Mouse (Mus musculus) brown adipose tissue, adult 24 weeks (tissue): ENCODE results near the gene Ezr. TPM values are rescaled to one million over a fixed set of nuclear protein-coding genes. Genes with fewer than 3 reads are reported as not detected.
"Not testable (repeated sequence)": the region's sequence is repeated elsewhere in the genome, so short reads cannot be mapped to it uniquely, and the experiment has no call there.

Source experiments
- H3K27ac ChIP-seq: fragments of 200-500 bp; replicated peaks from 2 replicates; pipeline ENCODE4 v1.5.1; 2012; ENCODE audit warnings: low read depth, mild to moderate bottlenecking, low read length
- H3K4me1 ChIP-seq: fragments of 200-500 bp; 2 replicates; pipeline ENCODE4 v1.6.1; 2012; ENCODE audit warnings: low read length, mixed read lengths; ENCODE audit not compliant: control insufficient read depth, insufficient read depth, insufficient read length
- H3K4me3 ChIP-seq: fragments of 200-500 bp; 2 replicates; pipeline ENCODE4 v1.5.1; 2012; ENCODE audit warnings: low read depth, mild to moderate bottlenecking, low read length, moderate library complexity; ENCODE audit not compliant: insufficient read depth
- polyA plus RNA-seq: library from polyadenylated mRNA; stranded (reverse); fragments of >200 nt; gene quantifications from 2 replicates; pipeline ENCODE4 v1.2.4, GENCODE M21; 2012; ENCODE audit not compliant: missing spikeins, insufficient read depth, insufficient read length

Ezr gene
- polyA plus RNA-seq, 1 experiment: 3.6 TPM

DNA sequence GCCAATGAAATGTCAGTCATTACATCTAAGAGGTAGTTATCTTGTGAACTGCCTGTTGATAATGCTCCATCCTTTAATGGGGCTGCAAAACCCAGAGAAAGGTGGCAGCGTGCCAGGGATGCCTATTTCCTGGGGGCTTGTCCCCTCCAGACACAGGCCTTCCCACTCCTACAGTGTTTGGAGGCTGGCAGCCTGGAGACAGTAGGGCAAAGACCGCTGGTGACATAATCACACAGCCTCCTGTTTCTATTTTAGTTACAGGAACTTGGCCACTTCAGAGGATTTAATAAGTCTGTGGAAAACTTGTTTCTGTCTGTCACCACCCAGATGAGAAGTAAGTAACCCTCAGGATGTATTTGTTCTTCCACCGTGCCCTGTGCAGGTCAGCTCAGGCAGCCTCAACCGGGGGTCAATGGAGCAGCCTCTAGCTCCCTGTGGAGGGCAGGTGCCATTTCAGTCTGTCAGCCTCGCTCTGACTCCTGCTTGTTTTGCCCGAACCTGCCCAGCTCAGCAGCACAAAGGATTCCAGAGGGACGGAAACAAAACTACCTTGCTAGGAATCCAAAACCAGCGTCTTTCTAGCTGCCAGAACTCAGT is 79.9 kb downstream of the Ezr start:
- not testable (repeated sequence) for H3K27ac ChIP-seq, H3K4me1 ChIP-seq, H3K4me3 ChIP-seq

DNA sequence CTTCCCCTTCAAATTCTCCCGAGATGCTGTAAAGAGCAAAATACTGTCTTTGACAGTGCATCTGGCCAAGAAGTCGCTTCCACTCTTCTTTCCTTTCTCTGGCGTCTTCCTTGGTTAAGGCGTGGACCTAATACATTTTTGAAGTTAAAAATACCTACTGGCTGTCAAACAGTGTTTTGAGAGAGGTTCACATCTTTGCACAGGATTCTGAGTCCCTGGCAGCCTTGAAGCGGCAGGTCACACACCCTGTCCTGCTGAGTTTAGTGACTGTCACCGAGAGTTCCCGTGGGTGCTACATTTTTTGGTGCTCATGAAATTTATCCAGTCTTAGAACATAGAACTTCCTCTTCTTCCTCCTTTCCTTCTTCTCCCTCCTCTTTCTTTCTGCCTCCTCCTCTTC is 82.5 kb downstream of the Ezr start:
- not testable (repeated sequence) for H3K27ac ChIP-seq, H3K4me1 ChIP-seq, H3K4me3 ChIP-seq

DNA sequence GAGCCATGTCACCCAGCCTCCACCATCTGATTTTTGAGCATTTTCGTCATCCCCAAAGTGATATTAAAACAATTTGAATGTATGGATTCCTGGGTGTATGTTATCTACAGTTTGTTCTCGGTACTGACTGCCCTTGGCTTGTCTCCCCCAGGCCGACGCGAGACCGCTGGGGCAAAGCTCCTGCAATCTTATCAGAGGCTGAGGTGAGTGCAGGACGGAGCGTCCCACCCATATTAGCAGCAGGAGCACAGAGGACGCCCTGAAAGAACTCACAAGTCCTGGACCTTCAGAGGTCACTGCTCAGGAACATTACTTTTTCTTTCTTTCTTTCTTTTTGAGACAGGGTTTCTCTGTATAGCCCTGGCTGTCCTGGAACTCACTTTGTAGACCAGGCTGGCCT is 83.1 kb downstream of the Ezr start:
- not testable (repeated sequence) for H3K27ac ChIP-seq, H3K4me3 ChIP-seq, H3K4me1 ChIP-seq

DNA sequence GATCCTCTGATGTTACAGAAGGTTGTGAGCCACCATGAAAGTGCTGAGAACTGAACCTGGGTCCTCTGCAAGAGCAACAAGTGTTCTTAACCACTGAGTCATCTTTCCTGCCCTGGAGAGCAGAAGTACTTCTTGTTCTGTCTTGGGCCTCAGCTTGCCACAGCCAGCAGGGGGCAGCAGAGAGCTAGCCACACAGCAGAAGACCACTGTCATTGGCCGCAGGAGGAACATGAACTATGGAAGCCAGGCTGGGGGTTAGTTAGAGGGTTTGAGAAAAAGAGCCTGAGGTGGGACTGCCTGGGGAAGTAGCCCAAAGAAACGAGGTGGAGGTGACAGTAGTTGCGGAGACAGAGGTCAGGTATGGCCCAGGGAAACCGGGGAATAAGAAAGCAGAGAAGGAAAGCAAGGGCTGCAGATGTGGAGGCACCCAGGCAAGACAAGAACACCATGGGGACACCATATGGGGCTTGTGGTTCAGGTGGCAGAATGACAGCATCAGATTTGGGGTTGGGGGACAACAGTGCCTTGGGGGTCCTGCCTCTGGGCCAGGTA is 85.3 kb downstream of the Ezr start:
- not testable (repeated sequence) for H3K27ac ChIP-seq, H3K4me3 ChIP-seq, H3K4me1 ChIP-seq

DNA sequence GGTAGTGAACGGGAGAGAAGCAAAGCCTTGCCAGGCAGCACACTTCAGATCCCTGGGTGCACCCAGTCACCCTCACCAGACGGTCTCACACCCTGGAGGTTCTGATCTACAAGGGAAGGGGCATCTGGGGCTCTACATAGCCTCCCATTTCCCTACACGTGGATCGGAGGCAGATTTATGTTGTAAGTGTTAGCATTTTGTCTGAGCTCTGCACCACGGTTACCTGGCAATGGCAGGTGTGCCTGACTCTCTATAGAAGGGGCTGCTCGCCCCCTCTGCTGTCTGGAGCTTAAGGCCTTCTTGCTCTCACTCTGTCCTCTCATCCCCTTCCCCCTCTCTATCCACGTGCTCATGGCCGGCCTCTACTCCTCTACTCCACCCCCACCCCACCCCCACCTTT is 86.1 kb downstream of the Ezr start:
- H3K4me3 ChIP-seq, H3K27ac ChIP-seq, H3K4me1 ChIP-seq: not testable (repeated sequence)

DNA sequence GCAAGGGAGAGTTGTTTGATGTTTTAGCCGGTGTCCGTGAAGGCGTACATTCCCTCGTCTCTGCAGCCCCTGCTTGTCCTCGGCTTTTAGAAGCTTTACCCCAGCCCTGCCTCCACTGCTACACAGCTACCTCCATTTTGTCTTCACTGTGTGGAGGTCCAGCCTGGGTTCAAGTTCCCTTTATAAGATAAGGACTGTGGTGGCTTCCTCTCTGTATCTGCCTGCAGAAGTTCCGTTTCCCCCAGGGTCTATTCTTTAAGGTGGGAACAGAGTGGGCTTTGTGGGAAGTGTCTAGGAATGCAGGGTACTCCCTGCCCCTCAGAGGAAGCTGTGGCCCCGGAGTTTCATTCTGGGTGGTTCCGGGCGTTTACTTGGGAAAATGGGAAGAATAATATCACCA is 86.9 kb downstream of the Ezr start:
- not testable (repeated sequence) for H3K4me3 ChIP-seq, H3K4me1 ChIP-seq, H3K27ac ChIP-seq

DNA sequence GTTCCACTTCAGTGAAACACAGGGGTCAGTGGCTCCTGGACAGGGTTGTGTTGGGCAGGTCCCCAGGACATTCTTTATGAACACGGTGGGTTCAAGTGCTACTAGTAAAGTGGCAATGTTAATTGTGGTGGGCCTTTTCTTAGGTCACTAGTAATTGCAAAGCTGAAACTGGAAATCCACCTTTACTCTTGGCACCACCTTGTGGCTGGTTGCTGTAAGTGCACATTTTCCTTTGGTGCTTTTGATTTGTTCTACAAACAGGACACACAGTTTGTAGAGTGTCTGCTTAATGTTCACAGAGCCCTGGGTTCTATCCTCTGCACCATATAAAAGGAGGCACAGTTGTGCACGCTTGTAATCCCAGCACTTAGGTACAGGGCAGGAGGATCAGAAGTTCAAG is 91.0 kb downstream of the Ezr start:
- H3K4me3 ChIP-seq, H3K27ac ChIP-seq: not testable (repeated sequence)

DNA sequence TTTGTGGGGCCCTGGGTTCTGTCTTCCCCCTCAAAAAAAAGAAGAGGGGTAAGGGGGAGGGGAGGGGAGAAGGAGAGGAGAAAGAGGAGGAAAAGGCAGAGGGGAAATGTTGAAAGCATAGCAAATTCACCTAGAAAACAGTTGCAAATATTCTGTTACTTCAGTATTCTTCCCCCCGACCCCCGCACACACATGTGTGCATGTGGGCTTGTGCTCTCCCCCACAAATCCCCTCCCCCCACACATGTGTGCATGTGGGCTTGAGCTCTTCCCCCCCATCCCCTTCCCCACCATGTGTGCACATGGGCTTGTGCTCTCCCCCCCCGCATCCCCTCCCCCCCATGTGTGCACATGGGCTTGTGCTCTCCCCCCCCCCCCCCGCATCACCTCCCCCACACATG is 93.2 kb downstream of the Ezr start:
- not testable (repeated sequence) for H3K27ac ChIP-seq, H3K4me3 ChIP-seq, H3K4me1 ChIP-seq

More for the DNA sequence above, 91.0 kb downstream of the Ezr start:
- H3K4me1 ChIP-seq: not testable (repeated sequence)

Other genes starting within 250 kb of the Ezr start
- gene Dynlt1c, start 181.1 kb downstream of the Ezr start, polyA plus RNA-seq: 0.88 TPM in 1 of 2 replicates, not detected in the other
- gene Dynlt1f, start 126.9 kb downstream of the Ezr start, polyA plus RNA-seq: 31.5 and 38.3 TPM in 2 replicates
- gene Sytl3, start 123.7 kb downstream of the Ezr start, polyA plus RNA-seq: 0.92 and 2.2 TPM in 2 replicates
- 68.1 and 82.4 TPM in 2 replicates for gene Rsph3b, start 165.9 kb upstream of the Ezr start, polyA plus RNA-seq
- gene Tagap1, start 178.4 kb upstream of the Ezr start, polyA plus RNA-seq: 9.7 and 11.1 TPM in 2 replicates
- 231 and 284 TPM in 2 replicates for gene Rnaset2b, start 187.8 kb upstream of the Ezr start, polyA plus RNA-seq
- gene Gm49721, start 196.1 kb upstream of the Ezr start, polyA plus RNA-seq: not detected in 2 replicates
- gene Gm1604a, start 242.8 kb upstream of the Ezr start, polyA plus RNA-seq: not detected in 2 replicates